Mouse (Mus musculus): ENCODE measurements around the gene Sart1. TPM values are rescaled to one million over a fixed set of nuclear protein-coding genes. Genes with fewer than 3 reads are reported as not detected.

Gene Sart1
- 47.0 TPM for polyA plus RNA-seq (2015; fragmentation: Illumina TruSeq; extraction: RNeasy Lipid Tissue Mini Kit (QIAGEN cat#74804); ENCODE audit: insufficient read depth, low read depth, low replicate concordance)

DNA sequence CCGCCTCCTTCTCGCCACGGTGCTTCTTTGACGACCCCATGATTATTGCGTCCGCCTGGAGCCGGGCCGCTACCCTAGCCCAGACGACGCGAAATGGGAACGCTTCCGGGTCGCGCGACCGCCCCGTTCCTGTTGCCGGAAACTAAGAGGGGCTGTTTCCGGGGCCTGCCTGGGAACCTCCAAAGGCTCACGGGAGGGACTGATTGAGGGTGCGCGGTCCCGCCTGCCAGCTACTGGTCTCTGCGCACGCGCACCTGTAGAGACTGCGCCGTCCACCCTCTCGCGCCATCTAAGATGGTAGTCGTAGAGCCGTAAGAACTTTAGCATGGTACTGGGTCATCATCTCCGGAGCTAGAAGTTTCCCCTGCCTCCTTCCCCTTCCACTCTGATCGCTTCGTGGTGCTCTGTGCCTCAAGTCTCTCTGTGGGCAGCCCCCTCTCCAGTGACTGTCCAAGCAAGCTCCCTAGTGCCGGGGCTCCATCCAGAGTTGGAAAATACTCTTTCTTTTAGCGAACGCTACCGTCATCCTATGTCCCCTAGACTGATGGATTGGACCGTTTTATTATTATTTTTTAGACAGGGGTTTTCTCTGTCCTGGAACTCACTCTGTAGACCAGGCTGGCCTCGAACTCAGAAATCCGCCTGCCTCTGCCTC, at the start of gene Sart1:
Gene Sart1 (minus strand): TSS at position 116 of the 655 bp plus-strand sequence.

DNA sequence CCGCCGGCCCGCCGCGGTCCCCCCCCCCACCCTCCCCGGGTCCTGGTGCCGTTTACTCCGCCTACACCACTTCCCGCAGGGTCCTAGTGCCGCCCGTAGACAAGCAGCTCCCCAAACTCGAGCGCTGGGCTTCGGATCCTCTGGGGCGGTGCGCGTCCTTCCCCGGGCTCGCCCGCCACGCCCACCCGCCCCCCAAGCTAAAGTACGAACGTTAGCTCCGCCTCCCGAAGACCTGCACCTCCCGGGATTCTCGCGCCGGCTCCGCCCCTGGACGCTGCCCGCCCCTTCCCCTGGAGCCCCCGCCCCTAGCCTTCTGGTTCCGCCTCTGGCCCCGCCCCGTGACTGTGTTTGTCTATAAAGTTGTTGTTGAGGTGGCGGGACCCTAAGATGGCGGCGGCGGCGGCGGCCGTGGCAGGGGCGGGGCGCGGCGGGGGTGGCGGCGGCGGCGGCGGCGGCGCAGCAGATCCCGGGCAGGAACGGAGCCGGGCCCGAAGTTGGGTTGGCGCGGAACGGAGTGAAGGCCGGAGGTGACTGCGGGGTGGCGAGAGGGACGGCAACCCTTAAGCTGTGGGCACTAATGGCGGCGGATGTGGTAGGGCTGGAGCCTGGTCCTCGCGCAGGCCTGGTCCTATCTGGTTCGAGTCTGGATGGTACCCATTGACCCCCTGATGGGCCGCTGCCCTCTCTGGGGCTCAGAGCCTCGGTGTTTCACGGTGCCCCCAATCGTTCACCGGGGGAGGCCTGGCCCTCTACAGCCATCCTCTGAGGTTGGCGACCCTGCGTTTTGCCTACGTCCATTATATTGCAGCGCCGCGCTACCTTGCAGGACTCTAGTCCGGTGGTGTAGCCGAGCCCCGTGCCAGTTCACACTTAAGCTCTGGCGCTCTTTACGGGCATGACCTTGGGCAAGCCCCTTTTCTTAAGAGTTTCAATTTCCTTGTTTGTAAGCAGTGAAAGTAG, 36.6 kb upstream of the Sart1 start, which contains the start of the genes Drap1 and AI837181:
Gene Drap1 (minus strand): TSS at position 198 of the 960 bp plus-strand sequence.
Gene AI837181 (plus strand): TSS at position 363 of the 960 bp plus-strand sequence.

DNA sequence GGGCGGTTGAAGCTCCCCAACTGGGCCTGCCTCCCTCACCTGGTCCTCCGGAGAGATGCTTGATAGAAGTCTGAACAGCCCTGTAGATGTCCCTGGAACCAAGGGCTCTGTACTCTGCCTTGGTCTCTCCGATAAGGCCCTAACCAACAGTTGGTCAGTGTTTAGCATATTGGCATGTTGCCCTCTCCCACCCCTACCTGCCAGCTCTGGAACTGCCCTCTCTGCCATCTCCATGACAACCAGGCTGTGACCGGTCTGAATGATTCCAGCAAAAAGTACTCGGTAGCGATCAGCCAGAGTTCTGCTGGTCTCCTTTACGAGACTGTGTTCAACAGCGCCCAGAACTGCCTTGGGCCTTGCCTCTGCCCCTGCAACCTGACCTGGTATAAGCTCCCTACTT, 13.8 kb upstream of the Sart1 start, which contains the start of gene Tsga10ip:
Gene Tsga10ip (minus strand): TSS at position 234 of the 400 bp plus-strand sequence.

DNA sequence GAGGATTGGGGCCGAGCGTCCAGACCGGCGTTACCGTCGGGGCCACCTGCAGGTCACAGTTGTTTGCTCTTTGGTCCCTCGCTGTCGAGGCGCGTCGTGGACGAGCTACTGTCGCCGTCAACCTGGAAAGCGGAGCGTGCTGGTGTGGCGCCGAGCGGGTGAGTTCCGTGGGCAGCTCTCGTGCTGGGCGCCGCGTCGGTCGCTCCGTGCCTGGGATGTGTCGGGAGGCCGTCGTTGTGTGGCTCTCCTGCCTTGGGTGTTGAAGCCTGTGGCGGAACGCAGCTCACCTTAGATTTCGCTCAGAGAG, 21.5 kb downstream of the Sart1 start, which contains the start of gene Banf1:
Gene Banf1 (minus strand): TSS at position 116 of the 307 bp plus-strand sequence.

DNA sequence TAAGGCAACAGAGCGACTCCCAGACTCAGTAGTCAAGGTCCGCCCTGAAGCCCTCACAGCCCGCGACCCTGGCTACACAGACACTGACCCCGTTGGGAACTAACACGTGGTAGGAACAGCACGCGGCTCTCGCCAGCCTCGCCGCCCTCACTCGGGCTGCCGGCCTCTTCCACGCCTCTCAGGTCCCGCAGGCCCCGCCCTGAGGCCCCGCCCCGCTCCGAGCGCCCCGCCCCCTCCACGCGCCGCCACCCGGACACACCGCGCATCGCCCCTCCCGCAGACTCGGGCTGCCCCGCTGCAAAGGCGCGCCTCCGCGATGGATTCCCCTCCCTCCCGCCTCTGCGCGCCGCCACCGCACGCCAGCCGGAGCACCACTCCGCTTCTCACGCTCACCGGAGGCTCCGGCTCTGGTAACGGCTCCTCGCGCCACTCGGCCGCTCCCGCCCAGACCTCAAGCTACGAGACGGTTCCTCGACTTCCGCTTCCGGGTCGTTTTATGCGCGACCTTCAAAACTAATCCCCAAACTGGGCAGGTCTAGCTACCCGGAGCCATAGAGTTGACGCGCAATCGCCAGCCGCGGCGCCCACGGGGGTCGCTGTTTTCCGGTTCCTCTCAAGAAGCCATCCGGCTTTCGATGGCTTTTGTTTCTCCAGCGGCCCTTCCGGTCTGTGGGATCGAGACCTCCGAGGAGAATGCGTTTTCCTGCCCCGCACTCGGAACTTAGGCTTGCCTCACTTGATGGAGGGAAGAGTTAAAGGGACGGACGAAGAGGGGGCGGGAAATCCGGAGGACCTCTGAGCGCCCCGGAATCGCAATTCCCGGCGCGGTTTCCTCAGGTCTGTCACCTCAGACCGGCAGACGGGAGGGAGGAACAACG, 22.1 kb downstream of the Sart1 start, which contains the start of gene Eif1ad:
Gene Eif1ad (plus strand): TSS at position 567 of the 878 bp plus-strand sequence.

DNA sequence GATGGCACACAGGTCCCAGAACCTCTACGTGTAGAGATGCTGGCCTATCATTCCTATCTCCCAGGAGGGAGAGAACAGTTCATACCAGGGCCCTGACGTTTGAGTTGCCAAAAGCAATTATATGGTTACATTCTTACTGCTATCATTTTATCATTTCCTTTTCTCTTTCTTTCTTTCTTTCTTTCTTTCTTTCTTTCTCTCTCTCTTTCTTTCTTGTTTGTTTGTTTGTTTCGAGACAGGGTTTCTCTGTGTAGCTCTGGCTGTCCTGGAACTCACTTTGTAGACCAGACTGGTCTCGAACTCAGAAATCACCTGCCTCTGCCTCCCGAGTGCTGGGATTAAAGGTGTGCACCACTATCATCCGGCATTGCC, 39.0 kb downstream of the Sart1 start, which contains the start of gene Cst6:
Gene Cst6 (minus strand): TSS at position 73 of the 372 bp plus-strand sequence.

DNA sequence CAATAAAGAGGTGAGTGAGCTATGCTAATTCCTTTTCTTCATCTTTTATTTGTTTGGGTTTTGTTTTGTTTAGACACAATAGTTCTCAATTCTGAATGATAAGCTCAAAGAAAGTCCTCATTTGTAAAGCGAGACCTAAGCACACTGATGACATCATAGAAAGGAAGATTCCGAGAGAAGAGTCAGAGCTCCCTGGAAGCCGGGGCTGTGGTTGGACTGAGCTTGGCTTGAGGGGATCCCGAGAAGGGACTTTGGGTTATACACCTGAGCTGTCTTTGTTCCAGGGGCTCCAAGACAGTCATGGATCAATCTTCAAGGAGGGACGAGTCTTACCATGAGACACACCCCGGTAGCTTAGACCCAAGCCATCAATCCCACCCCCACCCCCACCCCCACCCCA, 53.1 kb downstream of the Sart1 start, which contains the start of gene Catsper1:
Gene Catsper1 (plus strand): TSS at position 301 of the 400 bp plus-strand sequence.

Other genes with a start within 250 kb of the Sart1 start
- gene Pacs1, start 115.6 kb downstream of the Sart1 start, polyA plus RNA-seq (2015; fragmentation: Illumina TruSeq; extraction: RNeasy Lipid Tissue Mini Kit (QIAGEN cat#74804); ENCODE audit: insufficient read depth, low read depth, low replicate concordance), result 3.9 TPM
- gene Sf3b2, start 93.2 kb downstream of the Sart1 start, polyA plus RNA-seq (2015; fragmentation: Illumina TruSeq; extraction: RNeasy Lipid Tissue Mini Kit (QIAGEN cat#74804); ENCODE audit: insufficient read depth, low read depth, low replicate concordance), result 39.5 TPM
- gene Gal3st3, start 90.4 kb downstream of the Sart1 start, polyA plus RNA-seq (2015; fragmentation: Illumina TruSeq; extraction: RNeasy Lipid Tissue Mini Kit (QIAGEN cat#74804); ENCODE audit: insufficient read depth, low read depth, low replicate concordance), result not detected
- not detected for gene Catsper1, start 53.0 kb downstream of the Sart1 start, polyA plus RNA-seq (2015; fragmentation: Illumina TruSeq; extraction: RNeasy Lipid Tissue Mini Kit (QIAGEN cat#74804); ENCODE audit: insufficient read depth, low read depth, low replicate concordance)
- 3.7 TPM for gene Cst6, start 39.1 kb downstream of the Sart1 start, polyA plus RNA-seq (2015; fragmentation: Illumina TruSeq; extraction: RNeasy Lipid Tissue Mini Kit (QIAGEN cat#74804); ENCODE audit: insufficient read depth, low read depth, low replicate concordance)
- gene Eif1ad, start 22.0 kb downstream of the Sart1 start, polyA plus RNA-seq (2015; fragmentation: Illumina TruSeq; extraction: RNeasy Lipid Tissue Mini Kit (QIAGEN cat#74804); ENCODE audit: insufficient read depth, low read depth, low replicate concordance), result 6.5 TPM
- gene Banf1, start 21.5 kb downstream of the Sart1 start, polyA plus RNA-seq (2015; fragmentation: Illumina TruSeq; extraction: RNeasy Lipid Tissue Mini Kit (QIAGEN cat#74804); ENCODE audit: insufficient read depth, low read depth, low replicate concordance), result 29.9 TPM
- gene Tsga10ip, start 13.8 kb upstream of the Sart1 start, polyA plus RNA-seq (2015; fragmentation: Illumina TruSeq; extraction: RNeasy Lipid Tissue Mini Kit (QIAGEN cat#74804); ENCODE audit: insufficient read depth, low read depth, low replicate concordance), result 6.0 TPM
- 51.3 TPM for gene Drap1, start 36.3 kb upstream of the Sart1 start, polyA plus RNA-seq (2015; fragmentation: Illumina TruSeq; extraction: RNeasy Lipid Tissue Mini Kit (QIAGEN cat#74804); ENCODE audit: insufficient read depth, low read depth, low replicate concordance)
- 12.1 TPM for gene AI837181, start 36.4 kb upstream of the Sart1 start, polyA plus RNA-seq (2015; fragmentation: Illumina TruSeq; extraction: RNeasy Lipid Tissue Mini Kit (QIAGEN cat#74804); ENCODE audit: insufficient read depth, low read depth, low replicate concordance)
- gene Fosl1, start 58.8 kb upstream of the Sart1 start, polyA plus RNA-seq (2015; fragmentation: Illumina TruSeq; extraction: RNeasy Lipid Tissue Mini Kit (QIAGEN cat#74804); ENCODE audit: insufficient read depth, low read depth, low replicate concordance), result not detected
- 5.0 TPM for gene Ccdc85b, start 69.2 kb upstream of the Sart1 start, polyA plus RNA-seq (2015; fragmentation: Illumina TruSeq; extraction: RNeasy Lipid Tissue Mini Kit (QIAGEN cat#74804); ENCODE audit: insufficient read depth, low read depth, low replicate concordance)
- 29.7 TPM for gene Fibp, start 71.9 kb upstream of the Sart1 start, polyA plus RNA-seq (2015; fragmentation: Illumina TruSeq; extraction: RNeasy Lipid Tissue Mini Kit (QIAGEN cat#74804); ENCODE audit: insufficient read depth, low read depth, low replicate concordance)
- gene Ctsw, start 79.8 kb upstream of the Sart1 start, polyA plus RNA-seq (2015; fragmentation: Illumina TruSeq; extraction: RNeasy Lipid Tissue Mini Kit (QIAGEN cat#74804); ENCODE audit: insufficient read depth, low read depth, low replicate concordance), result 0.92 TPM
- 8.8 TPM for gene Efemp2, start 85.3 kb upstream of the Sart1 start, polyA plus RNA-seq (2015; fragmentation: Illumina TruSeq; extraction: RNeasy Lipid Tissue Mini Kit (QIAGEN cat#74804); ENCODE audit: insufficient read depth, low read depth, low replicate concordance)
- gene Mus81, start 99.7 kb upstream of the Sart1 start, polyA plus RNA-seq (2015; fragmentation: Illumina TruSeq; extraction: RNeasy Lipid Tissue Mini Kit (QIAGEN cat#74804); ENCODE audit: insufficient read depth, low read depth, low replicate concordance), result 14.4 TPM
- 65.0 TPM for gene Cfl1, start 101.8 kb upstream of the Sart1 start, polyA plus RNA-seq (2015; fragmentation: Illumina TruSeq; extraction: RNeasy Lipid Tissue Mini Kit (QIAGEN cat#74804); ENCODE audit: insufficient read depth, low read depth, low replicate concordance)
- not detected for gene 1700020D05Rik, start 115.1 kb upstream of the Sart1 start, polyA plus RNA-seq (2015; fragmentation: Illumina TruSeq; extraction: RNeasy Lipid Tissue Mini Kit (QIAGEN cat#74804); ENCODE audit: insufficient read depth, low read depth, low replicate concordance)
- gene Snx32, start 121.8 kb upstream of the Sart1 start, polyA plus RNA-seq (2015; fragmentation: Illumina TruSeq; extraction: RNeasy Lipid Tissue Mini Kit (QIAGEN cat#74804); ENCODE audit: insufficient read depth, low read depth, low replicate concordance), result 3.4 TPM
- gene Ovol1, start 171.9 kb upstream of the Sart1 start, polyA plus RNA-seq (2015; fragmentation: Illumina TruSeq; extraction: RNeasy Lipid Tissue Mini Kit (QIAGEN cat#74804); ENCODE audit: insufficient read depth, low read depth, low replicate concordance), result 0.89 TPM
- 0.85 TPM for gene Ap5b1, start 179.3 kb upstream of the Sart1 start, polyA plus RNA-seq (2015; fragmentation: Illumina TruSeq; extraction: RNeasy Lipid Tissue Mini Kit (QIAGEN cat#74804); ENCODE audit: insufficient read depth, low read depth, low replicate concordance)
- 19.0 TPM for gene Rnaseh2c, start 213.2 kb upstream of the Sart1 start, polyA plus RNA-seq (2015; fragmentation: Illumina TruSeq; extraction: RNeasy Lipid Tissue Mini Kit (QIAGEN cat#74804); ENCODE audit: insufficient read depth, low read depth, low replicate concordance)
- 10.2 TPM for gene Kat5, start 221.5 kb upstream of the Sart1 start, polyA plus RNA-seq (2015; fragmentation: Illumina TruSeq; extraction: RNeasy Lipid Tissue Mini Kit (QIAGEN cat#74804); ENCODE audit: insufficient read depth, low read depth, low replicate concordance)
- 13.3 TPM for gene Rela, start 248.8 kb upstream of the Sart1 start, polyA plus RNA-seq (2015; fragmentation: Illumina TruSeq; extraction: RNeasy Lipid Tissue Mini Kit (QIAGEN cat#74804); ENCODE audit: insufficient read depth, low read depth, low replicate concordance)

Data from pancreas, adult 10 weeks (tissue).